Mouse (Mus musculus) small intestine, adult 2 months (tissue): ENCODE measurements at regions not wholly inside any gene's neighbourhood (a gene's known extent, or its start where the extent isn't known, plus 50 kb on each side); places are given as distances from the start of the nearest gene placed in this dataset.

Experiments used
- CTCF ChIP-seq: fragments of 200-500 bp; IDR thresholded peaks from 2 replicates; pipeline ENCODE4 v1.5.1; 2012; ENCODE audit warnings: low read depth, mild to moderate bottlenecking, control low read depth, inconsistent platforms, low read length, moderate library complexity, mixed read lengths; ENCODE audit not compliant: insufficient replicate concordance, insufficient read length; ENCODE audit errors: extremely low read depth
- POLR2A ChIP-seq: fragments of 200-500 bp; IDR thresholded peaks from 2 replicates; pipeline ENCODE4 v1.6.1; 2012; ENCODE audit warnings: low read depth, mild to moderate bottlenecking, control low read depth, inconsistent platforms, low read length, moderate library complexity

DNA sequence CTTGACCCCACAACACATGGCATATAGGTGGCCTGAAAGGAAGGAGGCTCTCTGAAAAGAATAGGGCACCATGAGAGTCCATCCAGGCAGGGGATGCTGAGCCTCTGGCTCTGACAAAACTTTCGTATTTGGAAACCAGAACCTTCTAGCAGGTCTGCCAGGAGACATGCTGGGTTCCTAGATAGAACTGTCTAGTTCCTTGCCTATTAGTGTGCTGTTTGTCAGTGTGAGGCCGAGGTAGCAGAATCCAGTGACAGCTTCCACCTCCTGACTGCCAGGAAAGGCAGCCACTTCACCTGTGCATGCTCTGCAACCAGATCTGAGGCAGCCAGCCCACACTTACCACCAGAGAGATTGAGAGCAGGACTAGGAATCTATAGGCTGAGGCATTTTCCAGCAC, 245.4 kb upstream of the 9630041A04Rik start:
- no peak for TF ChIP-seq POLR2A
- no peak for TF ChIP-seq CTCF
